Mouse (Mus musculus) liver, embryonic 11.5 days (tissue): ENCODE measurements around the gene Wrnip1. TPM values are rescaled to one million over a fixed set of nuclear protein-coding genes. Genes with fewer than 3 reads are reported as not detected.

Experiments used
- ATAC-seq: fragments of 200-750 bp; cut with Nextera tagmentation; replicated peaks from 2 replicates; pipeline ENCODE4 v1.8.0; 2017; ENCODE audit warnings: moderate number of reproducible peaks, mild to moderate bottlenecking, moderate TSS enrichment, moderate library complexity; ENCODE audit not compliant: low FRiP score
- DNase-seq: peaks from one replicate; pipeline ENCODE4 v3.0.0-alpha.2; 2017; ENCODE audit warnings: low spot score
- H3K27ac ChIP-seq: fragments of 300-500 bp; sonication (generic); 2 replicates; pipeline ENCODE4 v1.5.1; 2014; ENCODE audit warnings: mild to moderate bottlenecking, low read depth, low read length, control low read depth
- H3K27me3 ChIP-seq: fragments of 300-500 bp; sonication (generic); replicated peaks from 2 replicates; pipeline ENCODE4 v1.6.1; 2014; ENCODE audit warnings: low read length, mixed read lengths; ENCODE audit not compliant: control insufficient read depth, insufficient read depth
- H3K36me3 ChIP-seq: fragments of 300-500 bp; sonication (generic); 2 replicates; pipeline ENCODE4 v1.6.1; 2014; ENCODE audit warnings: mild to moderate bottlenecking, low read length, moderate library complexity, mixed read lengths; ENCODE audit not compliant: control insufficient read depth, insufficient read depth
- H3K4me1 ChIP-seq: fragments of 300-500 bp; sonication (generic); replicated peaks from 2 replicates; pipeline ENCODE4 v1.6.1; 2014; ENCODE audit warnings: low read length, mixed read lengths; ENCODE audit not compliant: control insufficient read depth, insufficient read depth
- H3K4me2 ChIP-seq: fragments of 300-500 bp; sonication (generic); 2 replicates; pipeline ENCODE4 v1.6.1; 2014; ENCODE audit warnings: mild to moderate bottlenecking, control low read depth, moderate library complexity
- H3K4me3 ChIP-seq: fragments of 300-500 bp; sonication (generic); 2 replicates; pipeline ENCODE4 v1.5.1; 2014; ENCODE audit warnings: low read depth, low read length, control low read depth
- H3K9ac ChIP-seq: fragments of 300-500 bp; sonication (generic); 2 replicates; pipeline ENCODE4 v1.6.1; 2014; ENCODE audit warnings: low read depth, low read length, control low read depth
- H3K9me3 ChIP-seq: fragments of 300-500 bp; sonication (generic); 2 replicates; pipeline ENCODE4 v1.6.1; 2016; ENCODE audit warnings: low read length, inconsistent platforms, mixed read lengths; ENCODE audit not compliant: control insufficient read depth
- WGBS: fragments of 180-500 bp; shearing (Covaris S2); extraction: QIAGEN DNeasy Blood & Tissue Kit; methylation state at CpG from one replicate; pipeline ENCODE4 v1.1.7; 2014; 5-methylcytosine and 5-hydroxymethylcytosine counted together
- polyA plus RNA-seq: library from polyadenylated mRNA; unstranded; fragments of >200 nt; fragmentation: Nextera tagmentation; extraction: Ambion mirVana; gene quantifications from 2 replicates; pipeline ENCODE4 v1.2.1, GENCODE M21; 2014

The Wrnip1 gene
- polyA plus RNA-seq, 1 experiment from 2014 or later = 19.9 TPM

- H3K9ac ChIP-seq = no peak overlapping the region
- H3K4me3 ChIP-seq = no peak overlapping the region
- H3K36me3 ChIP-seq = no peaks in the 10 kb centered on the region
- H3K4me1 ChIP-seq = no peaks in the 10 kb centered on the region
- no peaks in the 10 kb centered on the region for H3K9me3 ChIP-seq
- 59% methylated on average over 3 of the region's 3 CpGs for WGBS
- H3K4me2 ChIP-seq = no peak overlapping the region
- ATAC-seq = no peak
- no peak overlapping the region for H3K27ac ChIP-seq
- no peaks in the 10 kb centered on the region for H3K27me3 ChIP-seq
- DNase-seq = no peak
These were observed 30.9 kb downstream of the Wrnip1 start for GRCm38 (mm10) chr13:32832776-32833175.

DNA sequence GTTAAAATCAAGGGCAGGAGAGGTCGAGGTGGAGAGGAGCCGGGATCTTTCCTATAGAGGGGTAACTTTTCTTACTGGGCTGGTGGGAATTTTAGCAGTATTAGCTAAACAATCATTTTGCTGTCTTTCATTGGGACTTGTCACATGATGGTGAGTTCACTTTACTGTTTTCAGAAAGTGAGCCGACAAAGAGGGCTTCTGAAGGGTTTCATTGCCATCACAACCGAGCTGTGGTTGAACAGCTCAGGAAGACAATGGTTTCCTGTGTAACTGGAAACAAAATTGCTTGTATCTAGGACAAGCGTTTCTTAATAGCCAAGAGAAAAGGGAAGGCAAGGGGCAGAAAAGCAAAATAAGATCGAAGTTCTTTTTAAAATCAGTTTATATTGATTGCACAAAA lies 31.4 kb downstream of the Wrnip1 start:
- Histone ChIP-seq H3K4me3 (no peak overlapping the region), H3K4me1 (no peaks in the 10 kb centered on the region), H3K4me2 (no peak overlapping the region), H3K9ac (no peak overlapping the region), H3K27me3 (no peaks in the 10 kb centered on the region), H3K9me3 (no peaks in the 10 kb centered on the region), H3K36me3 (no peaks in the 10 kb centered on the region), H3K27ac (no peak overlapping the region)
- 44% methylated on average over 6 of the region's 6 CpGs for WGBS
- DNase-seq (no peak), ATAC-seq (no peak)

DNA sequence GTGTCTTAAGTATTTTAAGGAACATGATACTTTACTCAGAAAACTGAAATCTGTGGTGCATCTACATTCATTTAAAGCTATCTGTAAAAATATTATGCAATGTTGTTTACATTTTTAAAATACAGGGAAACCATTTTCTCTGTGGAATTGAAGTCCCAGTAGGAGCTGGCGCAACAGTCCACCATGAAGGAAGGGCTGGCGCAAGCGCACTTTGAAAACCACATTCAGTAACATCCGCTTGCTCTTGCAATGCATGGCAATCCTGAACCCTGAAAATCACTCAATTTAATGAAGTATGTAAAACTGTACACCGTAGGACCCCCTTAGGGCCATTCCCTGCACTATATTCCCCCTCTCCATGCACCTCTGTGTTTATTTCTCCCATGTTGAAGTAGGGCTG lies 32.7 kb downstream of the Wrnip1 start:
- no peak overlapping the region for H3K4me3 ChIP-seq
- no peak for ATAC-seq
- no peaks in the 10 kb centered on the region for H3K27me3 ChIP-seq
- no peak overlapping the region for H3K9ac ChIP-seq
- H3K36me3 ChIP-seq = no peaks in the 10 kb centered on the region
- 87% methylated on average over 5 of the region's 5 CpGs for WGBS
- no peak overlapping the region for H3K27ac ChIP-seq
- no peak for DNase-seq
- H3K4me2 ChIP-seq = no peak overlapping the region
- H3K9me3 ChIP-seq = no peaks in the 10 kb centered on the region
- no peaks in the 10 kb centered on the region for H3K4me1 ChIP-seq

DNA sequence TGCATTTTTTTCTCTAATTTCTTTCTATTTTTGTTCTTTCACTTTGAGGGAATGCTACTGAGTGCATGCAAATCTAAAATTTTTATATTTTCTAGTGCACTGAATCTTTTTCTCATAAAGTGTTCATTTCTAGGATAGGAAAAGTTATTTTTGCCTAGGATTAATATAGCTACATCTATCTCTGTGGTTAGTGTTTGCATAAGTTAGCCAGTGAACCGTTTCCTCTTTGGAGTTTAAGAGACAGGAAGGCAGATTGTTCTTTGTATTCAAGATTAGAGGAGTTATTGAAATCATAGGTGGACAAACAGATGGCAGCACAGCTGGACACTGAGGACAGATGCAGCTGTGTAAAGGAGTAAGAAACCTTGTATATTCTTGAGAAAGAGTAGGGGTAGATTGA lies 37.5 kb downstream of the Wrnip1 start:
- no peak for ATAC-seq
- H3K27me3 ChIP-seq = no peaks in the 10 kb centered on the region
- no peak overlapping the region for H3K27ac ChIP-seq
- H3K36me3 ChIP-seq = no peaks in the 10 kb centered on the region
- H3K9ac ChIP-seq = no peak overlapping the region
- no peak for DNase-seq
- no peak overlapping the region for H3K4me3 ChIP-seq
- no peaks in the 10 kb centered on the region for H3K4me1 ChIP-seq
- H3K9me3 ChIP-seq = no peaks in the 10 kb centered on the region
- no peak overlapping the region for H3K4me2 ChIP-seq
- WGBS = 19% methylated on average over 1 of the region's 1 CpGs

DNA sequence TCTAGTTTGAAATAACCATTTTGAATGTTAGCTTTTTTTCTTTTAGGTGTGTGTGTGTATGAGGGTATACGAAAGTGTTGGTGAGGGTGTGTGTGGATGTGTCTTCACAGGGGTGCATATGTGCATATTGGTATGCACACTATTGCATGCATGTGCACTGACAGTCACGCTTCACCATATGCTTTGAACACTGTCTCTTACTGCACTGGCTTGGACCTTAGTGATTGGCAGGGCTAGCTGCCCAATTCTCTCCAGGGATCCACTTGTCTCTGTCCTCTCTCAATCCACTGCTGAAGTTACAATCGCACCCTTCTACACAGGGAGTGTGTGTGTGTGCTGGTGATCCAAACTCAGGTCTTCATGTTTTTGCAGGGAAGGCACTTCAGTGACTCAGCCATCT lies 39.5 kb downstream of the Wrnip1 start:
- WGBS = 86% methylated on average over 3 of the region's 3 CpGs
- H3K36me3 ChIP-seq = no peaks in the 10 kb centered on the region
- H3K9ac ChIP-seq = no peak overlapping the region
- no peak overlapping the region for H3K4me2 ChIP-seq
- no peak overlapping the region for H3K27ac ChIP-seq
- no peaks in the 10 kb centered on the region for H3K27me3 ChIP-seq
- no peak for ATAC-seq
- DNase-seq = no peak
- H3K9me3 ChIP-seq = no peaks in the 10 kb centered on the region
- no peaks in the 10 kb centered on the region for H3K4me1 ChIP-seq
- H3K4me3 ChIP-seq = no peak overlapping the region

- Histone ChIP-seq H3K4me2 (no peak overlapping the region), H3K36me3 (no peaks in the 10 kb centered on the region), H3K27me3 (no peaks in the 10 kb centered on the region), H3K4me3 (no peak overlapping the region), H3K9me3 (no peaks in the 10 kb centered on the region), H3K9ac (no peak overlapping the region), H3K4me1 (no peaks in the 10 kb centered on the region), H3K27ac (no peak overlapping the region)
- ATAC-seq = no peak
- no peak for DNase-seq
These were observed 44.4 kb downstream of the Wrnip1 start for GRCm38 (mm10) chr13:32846221-32846620.

- Histone ChIP-seq H3K4me3 (no peak overlapping the region), H3K9me3 (no peaks in the 10 kb centered on the region), H3K9ac (no peak overlapping the region), H3K36me3 (no peaks in the 10 kb centered on the region), H3K27me3 (no peaks in the 10 kb centered on the region), H3K4me1 (no peaks in the 10 kb centered on the region), H3K4me2 (no peak overlapping the region), H3K27ac (no peak overlapping the region)
- DNase-seq = no peak
- 45% methylated on average over 4 of the region's 4 CpGs for WGBS
- ATAC-seq = no peak; the same call in 1 of the 2 replicates
These were observed 47.3 kb downstream of the Wrnip1 start for GRCm38 (mm10) chr13:32849092-32849491.

- Histone ChIP-seq H3K4me3 (no peak overlapping the region), H3K4me2 (no peak overlapping the region), H3K27ac (no peak overlapping the region), H3K27me3 (no peaks in the 10 kb centered on the region), H3K9ac (no peak overlapping the region), H3K9me3 (no peaks in the 10 kb centered on the region), H3K36me3 (no peaks in the 10 kb centered on the region), H3K4me1 (no peaks in the 10 kb centered on the region)
- DNase-seq = no peak
- ATAC-seq = no peak
These were observed 47.8 kb downstream of the Wrnip1 start for GRCm38 (mm10) chr13:32849531-32850123.

GRCm38 (mm10) chr13:32850156-32850555 lies 48.3 kb downstream of the Wrnip1 start:
- DNase-seq (no peak), ATAC-seq (no peak)
- Histone ChIP-seq H3K9me3 (no peaks in the 10 kb centered on the region), H3K36me3 (no peaks in the 10 kb centered on the region), H3K9ac (no peak overlapping the region), H3K4me2 (no peak overlapping the region), H3K4me1 (no peaks in the 10 kb centered on the region), H3K27ac (no peak overlapping the region), H3K27me3 (no peaks in the 10 kb centered on the region), H3K4me3 (no peak overlapping the region)
- WGBS = 80% methylated on average over 1 of the region's 1 CpGs
